Mouse (Mus musculus): ENCODE results near the gene 4921511M17Rik.
"Not testable (repeated sequence)": the region's sequence is repeated elsewhere in the genome, so short reads cannot be mapped to it uniquely, and the experiment has no call there.

Gene 4921511M17Rik

DNA sequence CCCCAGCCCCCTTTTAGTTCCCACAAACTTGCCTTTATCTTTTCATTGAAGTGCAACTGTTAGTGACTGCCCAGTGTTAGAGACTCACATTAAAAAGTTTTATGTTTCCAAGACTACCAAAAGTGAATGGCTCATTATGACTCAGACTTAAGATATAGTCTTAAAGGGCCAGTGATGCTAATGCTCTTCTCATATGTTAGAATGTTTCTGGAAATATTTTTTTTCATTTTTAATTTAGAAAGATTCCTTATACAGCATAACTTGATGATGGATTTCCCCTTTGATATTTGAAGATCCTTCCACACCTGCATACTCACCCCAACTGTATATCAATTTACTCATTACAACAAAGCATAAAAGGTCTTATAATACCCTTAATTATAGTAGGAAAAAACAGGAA lies at the start of gene 4921511M17Rik:
Gene 4921511M17Rik (minus strand): TSS at position 101 of the 400 bp plus-strand sequence.
- DNase-seq, result not testable (repeated sequence)

DNA sequence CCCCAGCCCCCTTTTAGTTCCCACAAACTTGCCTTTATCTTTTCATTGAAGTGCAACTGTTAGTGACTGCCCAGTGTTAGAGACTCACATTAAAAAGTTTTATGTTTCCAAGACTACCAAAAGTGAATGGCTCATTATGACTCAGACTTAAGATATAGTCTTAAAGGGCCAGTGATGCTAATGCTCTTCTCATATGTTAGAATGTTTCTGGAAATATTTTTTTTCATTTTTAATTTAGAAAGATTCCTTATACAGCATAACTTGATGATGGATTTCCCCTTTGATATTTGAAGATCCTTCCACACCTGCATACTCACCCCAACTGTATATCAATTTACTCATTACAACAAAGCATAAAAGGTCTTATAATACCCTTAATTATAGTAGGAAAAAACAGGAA lies 21.3 kb upstream of the 4921511M17Rik start, which contains the start of gene Gm10057:
Gene Gm10057 (minus strand): TSS at position 101 of the 400 bp plus-strand sequence.
- DNase-seq, result not testable (repeated sequence)

DNA sequence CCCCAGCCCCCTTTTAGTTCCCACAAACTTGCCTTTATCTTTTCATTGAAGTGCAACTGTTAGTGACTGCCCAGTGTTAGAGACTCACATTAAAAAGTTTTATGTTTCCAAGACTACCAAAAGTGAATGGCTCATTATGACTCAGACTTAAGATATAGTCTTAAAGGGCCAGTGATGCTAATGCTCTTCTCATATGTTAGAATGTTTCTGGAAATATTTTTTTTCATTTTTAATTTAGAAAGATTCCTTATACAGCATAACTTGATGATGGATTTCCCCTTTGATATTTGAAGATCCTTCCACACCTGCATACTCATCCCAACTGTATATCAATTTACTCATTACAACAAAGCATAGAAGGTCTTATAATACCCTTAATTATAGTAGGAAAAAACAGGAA lies 21.1 kb downstream of the 4921511M17Rik start, which contains the start of gene Samt1:
Gene Samt1 (minus strand): TSS at position 101 of the 400 bp plus-strand sequence.
- not testable (repeated sequence) for DNase-seq

DNA sequence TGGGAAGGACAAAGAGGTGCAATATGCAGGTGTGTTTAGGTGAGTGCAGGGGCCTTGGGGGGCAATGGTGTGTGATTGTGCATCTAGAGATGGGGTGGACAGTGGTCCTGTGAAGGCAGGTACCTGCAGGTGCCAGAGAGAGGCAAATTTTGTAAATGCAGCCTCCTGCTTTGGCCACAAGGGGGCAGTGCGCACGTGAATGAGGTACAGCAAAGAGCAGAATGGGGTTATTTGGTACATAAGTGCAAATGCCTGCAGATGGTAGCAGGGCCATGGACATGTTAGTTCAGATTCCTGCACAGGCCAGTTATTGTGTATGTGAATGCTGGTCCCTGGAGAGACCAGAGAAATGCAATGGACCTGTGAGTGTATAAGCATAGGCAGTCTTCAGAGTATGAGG lies 56.7 kb downstream of the 4921511M17Rik start:
- not testable (repeated sequence) for DNase-seq

DNA sequence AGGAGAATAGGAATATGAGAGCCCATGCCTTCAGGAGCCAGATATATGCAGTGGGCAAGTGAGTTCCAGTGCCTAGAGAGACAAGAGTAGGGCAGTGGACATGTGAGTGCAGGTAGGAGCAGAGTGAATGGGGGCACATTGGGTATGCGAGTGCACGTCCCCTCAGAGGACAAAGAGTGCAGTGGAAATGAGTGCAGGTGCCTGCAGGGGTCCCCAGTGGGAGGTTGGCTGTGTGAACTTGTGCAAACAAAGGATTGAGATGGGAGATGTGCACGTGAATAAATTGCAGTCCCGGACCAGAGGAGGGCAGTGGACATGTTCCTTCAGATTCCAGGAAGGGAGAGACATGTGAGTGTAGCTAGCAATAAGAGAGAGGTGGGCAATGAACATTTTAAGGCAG lies 57.2 kb downstream of the 4921511M17Rik start:
- DNase-seq, result not testable (repeated sequence)

DNA sequence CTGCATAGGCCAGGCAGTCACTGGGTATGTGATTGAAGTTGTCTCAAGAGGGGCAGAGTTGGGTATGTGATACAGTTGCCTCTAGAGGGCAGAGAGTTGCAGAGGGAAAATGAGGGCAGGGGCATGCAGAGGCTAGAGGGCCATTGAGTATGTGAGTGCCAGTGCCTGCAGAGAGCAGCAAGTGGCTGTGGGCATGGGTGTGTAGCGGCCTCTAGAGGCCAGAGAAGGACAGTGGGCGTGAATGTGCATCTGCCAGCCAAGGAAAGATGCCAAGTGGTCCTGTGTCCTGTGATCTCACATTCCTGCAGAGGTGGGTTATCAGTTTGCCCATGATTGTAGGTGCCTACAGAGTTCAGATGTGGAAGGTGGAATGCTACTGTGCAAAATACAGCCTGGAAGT lies 59.2 kb downstream of the 4921511M17Rik start:
- no peak for DNase-seq
